Mouse (Mus musculus) adrenal gland, postnatal 4 days (tissue): ENCODE results near the gene Rcbtb1. TPM values are rescaled to one million over a fixed set of nuclear protein-coding genes. Genes with fewer than 3 reads are reported as not detected.
"Not testable (repeated sequence)": the region's sequence is repeated elsewhere in the genome, so short reads cannot be mapped to it uniquely, and the experiment has no call there.

Experiments
- DNase-seq, 2 experiments: peaks; one replicate each; pipeline ENCODE4 v3.0.0; 2021 to 2022; ENCODE audit warnings: low spot score in 2 of 2, mixed read lengths in 2 of 2
- long read RNA-seq, 2 experiments: library from polyadenylated mRNA; stranded (forward); transcript quantifications; one replicate each; pipeline ENCODE4 v2.0.0; 2021
- total RNA-seq, 2 experiments: library from RNA; stranded (reverse); gene quantifications; 2 replicates each; pipeline ENCODE4 v1.2.3; 2021

Gene Rcbtb1
- total RNA-seq, result 10 to 100 TPM; 55.6 to 57.2 TPM
- long read RNA-seq, experiment 1, transcript Rcbtb1-202 (12 exons, 3,903 nt), result major isoform, 13 of 24 reads
- long read RNA-seq, experiment 1, partial matches to known transcripts, result 1 of 24 reads
- long read RNA-seq, experiment 1, other reads (novel, unspliced or antisense), result 9 of 24 reads
- long read RNA-seq, experiment 2, transcript Rcbtb1-202 (12 exons, 3,903 nt), result major isoform, 40 of 77 reads
- long read RNA-seq, experiment 2, partial matches to known transcripts, result 7 of 77 reads
- long read RNA-seq, experiment 2, other reads (novel, unspliced or antisense), result 29 of 77 reads

DNA sequence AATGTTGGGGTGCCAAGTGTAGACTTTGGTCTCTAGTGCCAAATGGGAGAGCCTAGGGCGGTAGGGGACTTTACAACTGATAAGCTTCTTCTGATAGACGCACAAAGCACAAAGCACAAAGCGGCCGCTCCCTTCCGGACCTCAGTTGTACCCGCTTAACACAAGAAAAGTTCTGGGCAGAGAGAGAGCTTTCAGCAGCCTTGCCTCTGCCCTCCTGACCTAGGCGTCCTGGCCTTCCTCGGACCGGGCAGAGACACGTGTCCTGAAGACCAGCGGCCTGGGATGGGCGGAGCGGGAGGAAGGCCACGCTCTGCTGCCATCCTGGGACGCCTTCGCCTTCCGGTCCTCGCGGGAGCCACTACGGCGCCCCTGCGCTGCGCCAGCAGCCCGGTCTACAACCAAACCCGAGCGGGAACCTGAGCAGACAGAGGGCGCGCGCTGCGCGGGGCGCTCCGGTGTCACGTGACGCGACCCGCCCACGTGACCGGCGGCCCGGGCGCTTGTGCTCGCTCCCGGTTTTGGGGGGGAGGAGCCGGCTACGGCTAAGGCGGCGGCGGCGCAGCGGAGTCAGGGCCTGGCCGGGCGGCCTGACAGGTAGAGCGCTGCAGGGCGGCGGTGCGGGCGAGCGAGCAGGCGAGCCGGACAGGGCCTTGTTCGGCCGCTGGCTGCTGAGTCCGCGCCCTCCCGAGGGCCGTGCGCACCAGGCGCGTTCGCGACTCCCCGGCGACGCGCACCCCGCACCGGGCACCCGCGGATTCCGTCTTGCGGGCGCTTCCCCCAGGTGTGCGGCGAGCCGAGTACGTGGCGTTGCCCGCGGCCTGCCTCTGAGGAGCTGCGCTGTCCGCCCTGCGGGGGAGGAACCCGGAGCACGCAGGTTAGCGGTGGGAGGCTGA lies at the start of gene Rcbtb1:
Gene Rcbtb1, plus strand, starts transcription at position 499 of the 893 bp plus-strand sequence.
- DNase-seq, result peak; percentile 79 to 82

DNA sequence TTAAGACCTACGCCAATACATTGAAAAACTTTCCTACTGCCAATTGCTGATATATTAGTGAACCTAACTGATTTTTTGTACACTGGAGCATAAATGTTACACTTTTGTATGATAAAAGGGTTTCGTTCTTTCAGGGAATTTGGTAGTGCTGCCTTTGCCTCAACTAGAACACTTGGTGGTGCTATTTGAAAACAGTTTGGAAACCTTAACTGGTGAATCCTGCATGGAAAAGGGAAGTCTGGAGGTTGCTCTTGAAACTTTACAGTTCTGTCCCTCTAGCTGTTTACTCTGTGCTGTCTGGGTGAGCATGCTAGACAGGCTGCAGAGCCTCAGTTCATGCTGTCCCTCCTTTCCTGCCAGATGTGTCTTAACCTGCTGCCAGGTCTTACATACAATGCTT lies 45.4 kb upstream of the Rcbtb1 start:
- DNase-seq, result no peak

DNA sequence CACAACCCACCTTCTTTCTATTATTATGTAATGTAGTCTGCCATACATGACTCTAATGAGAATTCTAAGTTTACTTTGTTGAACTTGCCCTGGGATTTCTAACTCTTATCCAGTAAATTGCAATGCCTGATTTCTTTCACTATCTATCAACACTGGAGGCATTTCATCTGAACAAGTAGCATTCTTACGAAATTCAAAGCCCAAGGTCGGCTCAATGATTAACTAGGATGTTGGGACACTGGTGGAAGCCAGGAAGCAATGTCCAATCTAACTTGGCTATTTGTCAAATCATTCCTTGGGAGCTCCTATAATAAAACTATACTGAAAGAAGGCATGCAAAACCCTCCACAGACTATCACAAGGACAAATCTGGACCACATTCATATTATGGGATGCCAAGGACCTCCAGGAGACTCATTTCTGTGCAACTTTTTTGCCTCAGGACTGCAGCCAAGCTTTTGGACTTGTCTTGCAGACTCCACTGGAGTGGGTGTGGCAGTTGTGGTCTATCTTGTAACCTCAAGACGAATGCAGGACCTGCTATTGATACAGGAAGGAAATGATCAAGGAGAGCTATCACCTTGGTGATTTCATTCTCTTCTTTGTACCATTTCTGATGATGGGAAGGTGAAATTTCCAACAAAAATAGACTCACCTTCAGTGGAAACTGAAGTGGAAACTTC lies 43.9 kb upstream of the Rcbtb1 start:
- no peak for DNase-seq

DNA sequence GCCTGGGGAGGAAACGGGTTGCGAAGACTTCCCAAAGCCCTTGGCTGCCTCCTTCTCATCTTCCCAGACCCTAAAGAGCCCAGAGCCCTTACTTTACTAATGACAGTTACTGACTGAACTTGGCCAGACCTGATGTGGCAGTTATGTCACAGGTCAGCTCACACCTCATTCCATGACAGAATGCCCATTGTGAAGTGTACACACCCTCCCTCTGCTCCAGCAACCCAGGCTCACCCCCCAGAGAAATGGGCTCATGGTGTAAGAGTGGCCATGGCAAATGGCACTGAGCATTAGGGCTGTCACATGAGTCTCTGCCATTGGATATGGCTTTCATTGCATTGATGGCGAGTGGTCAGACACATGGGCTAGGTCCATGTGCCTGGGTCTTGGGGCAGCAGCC lies 22.4 kb upstream of the Rcbtb1 start, which contains the start of gene Gm5142:
Gene Gm5142, minus strand, starts transcription at position 101 of the 400 bp plus-strand sequence.
- no peak for DNase-seq

DNA sequence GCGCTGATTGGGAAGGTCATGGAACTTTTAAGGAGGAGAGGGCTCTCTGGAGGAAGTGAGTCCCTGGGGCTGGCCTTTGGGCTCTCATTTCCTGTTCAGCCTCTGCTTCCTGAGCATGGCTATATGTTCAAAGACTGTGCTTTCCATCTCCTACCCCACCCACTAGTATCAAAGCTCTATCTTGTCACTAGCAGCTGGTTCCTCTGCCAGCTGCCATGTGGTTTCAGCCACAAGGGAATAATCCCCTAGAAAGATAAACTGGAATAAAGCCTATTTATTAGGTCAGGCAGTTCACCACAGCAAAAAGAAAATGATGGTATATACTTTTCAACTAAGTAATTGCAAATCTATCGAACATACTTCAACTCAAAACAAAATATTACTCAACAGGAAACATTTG lies 18.3 kb upstream of the Rcbtb1 start:
- DNase-seq, result no peak

DNA sequence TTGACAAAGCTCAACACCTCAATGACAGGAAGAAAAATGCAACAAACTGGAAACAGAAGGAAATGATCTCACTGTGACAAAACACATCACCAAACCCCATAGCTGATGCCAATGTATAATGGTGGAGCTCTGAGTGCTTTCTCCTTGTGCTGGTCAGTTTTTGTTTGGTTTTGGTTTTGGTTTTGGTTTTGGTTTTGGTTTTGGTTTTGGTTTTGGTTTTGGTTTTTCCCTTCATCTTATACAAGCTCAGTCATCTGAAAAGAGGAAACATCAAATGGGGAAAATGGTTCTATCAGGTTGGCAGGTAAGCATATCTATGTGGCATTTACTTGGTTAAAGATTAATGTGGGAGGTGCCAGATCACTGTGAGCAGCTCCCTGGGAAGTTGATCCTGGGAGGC lies 15.5 kb upstream of the Rcbtb1 start:
- no peak for DNase-seq

DNA sequence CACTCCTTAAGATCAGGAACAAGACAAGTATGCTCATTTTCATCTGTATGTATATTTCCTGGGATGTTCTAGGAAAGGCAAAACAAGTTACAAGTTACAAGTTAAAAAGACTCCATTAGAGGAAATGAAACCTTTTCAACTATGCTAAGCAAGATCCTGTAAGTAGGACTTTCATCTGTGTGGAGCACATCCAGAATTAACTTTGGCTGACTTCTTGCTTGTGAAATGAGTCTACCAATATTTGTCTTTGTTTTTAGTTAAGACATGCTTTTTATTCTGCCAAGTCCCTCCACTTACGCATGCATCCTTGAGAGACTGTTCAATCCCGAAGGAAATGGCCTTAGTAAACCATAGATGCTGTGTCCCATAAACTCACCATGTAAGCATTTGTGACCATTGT lies 14.9 kb upstream of the Rcbtb1 start:
- DNase-seq, result no peak

DNA sequence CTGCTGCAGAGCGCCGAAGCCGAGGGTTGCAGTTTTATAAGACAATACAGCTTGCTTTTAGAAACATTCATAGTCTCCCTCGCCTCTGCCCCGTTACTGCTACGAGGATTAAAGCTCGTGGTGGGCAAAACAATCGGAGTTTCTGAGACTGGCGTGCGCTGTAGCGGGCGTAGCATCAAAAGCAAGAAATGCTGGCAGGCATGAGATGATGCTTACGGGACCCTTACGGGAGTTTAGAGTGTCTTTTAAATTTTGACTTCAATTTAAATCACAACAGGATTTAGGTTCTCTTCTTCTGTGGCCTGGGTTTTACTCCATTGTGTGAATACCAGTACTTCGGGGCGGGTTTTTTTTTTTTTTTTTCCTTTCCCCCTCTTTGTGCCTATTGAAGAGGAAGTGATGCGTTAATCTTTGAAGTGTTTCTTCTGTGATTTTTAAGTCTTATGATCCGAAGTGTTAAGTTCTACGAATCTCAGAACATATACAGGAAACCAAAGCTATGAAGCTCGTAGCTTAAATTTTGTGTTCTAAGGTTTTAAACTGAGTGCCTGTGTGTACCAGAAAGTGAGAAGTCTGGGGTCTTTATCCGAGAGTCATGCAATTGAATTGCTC lies 701 bp downstream of the Rcbtb1 start:
- DNase-seq, result no peak

DNA sequence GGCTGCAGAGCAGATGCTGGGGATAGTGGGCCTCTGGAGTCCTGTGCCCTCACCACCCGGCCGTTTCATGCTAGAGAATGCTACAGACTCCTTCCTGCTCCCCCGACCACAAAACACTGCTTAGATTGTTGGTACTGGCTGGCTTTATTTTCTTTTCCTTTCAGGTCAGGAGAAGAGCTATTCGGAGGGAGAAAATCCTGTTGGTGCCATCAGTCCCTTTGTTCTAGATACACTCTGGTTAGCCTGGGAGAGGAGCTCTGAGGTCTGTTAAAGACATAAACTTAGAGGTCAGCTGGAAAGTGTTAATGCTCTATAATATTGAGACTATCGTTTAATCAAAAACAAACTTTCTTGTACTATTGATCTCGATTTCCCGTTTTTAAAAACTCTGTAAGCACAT lies 4.5 kb downstream of the Rcbtb1 start:
- no peak for DNase-seq

DNA sequence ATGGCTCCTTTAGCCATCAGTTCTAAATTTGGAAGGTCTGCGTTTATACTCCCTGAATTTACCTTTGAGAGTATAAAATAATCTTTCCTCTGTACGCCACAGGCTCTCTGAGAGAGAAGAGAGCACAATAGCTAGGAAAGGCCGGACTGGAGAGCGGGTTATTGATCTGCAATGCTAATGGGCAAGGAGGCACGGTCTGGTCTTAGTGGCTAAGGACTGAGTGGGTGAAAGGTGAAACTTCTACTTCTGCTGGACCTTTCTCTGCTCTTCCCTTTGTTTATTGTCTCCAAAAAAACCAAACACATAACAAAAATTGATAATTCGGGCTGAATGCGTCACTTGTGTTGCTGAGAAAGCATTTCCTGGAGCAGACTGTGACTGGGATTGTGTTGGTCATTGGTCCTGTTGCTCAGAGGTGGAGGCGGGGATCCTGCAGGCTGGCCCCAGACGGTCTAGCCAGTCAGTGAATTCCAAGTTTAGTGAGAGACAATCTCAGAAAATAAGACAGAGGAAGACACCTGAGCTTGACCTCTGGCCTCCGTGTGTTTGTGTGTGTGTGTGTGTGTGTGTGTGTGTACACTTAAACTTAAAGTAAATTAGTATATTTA lies 5.1 kb downstream of the Rcbtb1 start:
- DNase-seq, result no peak

DNA sequence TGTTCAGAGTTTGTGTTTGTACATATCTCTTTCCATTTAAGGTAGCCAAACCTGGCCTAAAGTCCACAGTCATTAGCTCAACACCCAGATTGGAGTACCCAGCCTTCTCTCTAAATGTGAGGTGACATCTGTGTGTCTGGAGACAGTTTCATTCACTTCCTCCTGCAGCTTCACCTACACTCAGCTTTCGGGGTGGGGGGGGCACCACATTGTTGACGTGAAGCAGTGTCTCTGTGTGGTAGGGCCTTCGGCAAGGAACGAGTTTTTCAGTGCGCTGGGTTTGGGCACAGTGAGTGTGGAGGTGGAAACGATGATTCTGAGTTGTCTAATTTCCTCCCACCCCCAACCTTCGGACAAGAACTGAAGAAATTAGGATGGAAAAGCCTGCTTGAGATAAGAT lies 8.0 kb downstream of the Rcbtb1 start:
- DNase-seq, result no peak

DNA sequence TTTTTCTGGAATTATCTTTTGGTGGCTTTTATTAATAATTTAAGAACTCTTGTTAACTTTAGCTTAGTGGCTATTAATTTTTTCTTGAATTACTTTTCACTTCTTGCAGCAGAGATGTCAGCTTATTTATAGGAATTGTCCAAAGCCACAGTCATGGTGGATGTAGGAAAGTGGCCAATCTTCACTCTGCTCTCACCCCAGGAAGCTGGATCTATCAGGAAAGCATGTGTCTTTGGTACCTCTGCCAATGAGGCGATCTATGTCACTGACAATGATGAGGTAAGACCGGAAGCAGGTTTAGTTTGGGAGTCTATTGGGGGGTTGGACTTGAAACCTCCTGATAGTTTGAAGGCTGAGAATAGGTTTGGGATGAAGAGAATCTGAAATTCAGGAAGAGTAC lies 8.8 kb downstream of the Rcbtb1 start:
- no peak for DNase-seq

DNA sequence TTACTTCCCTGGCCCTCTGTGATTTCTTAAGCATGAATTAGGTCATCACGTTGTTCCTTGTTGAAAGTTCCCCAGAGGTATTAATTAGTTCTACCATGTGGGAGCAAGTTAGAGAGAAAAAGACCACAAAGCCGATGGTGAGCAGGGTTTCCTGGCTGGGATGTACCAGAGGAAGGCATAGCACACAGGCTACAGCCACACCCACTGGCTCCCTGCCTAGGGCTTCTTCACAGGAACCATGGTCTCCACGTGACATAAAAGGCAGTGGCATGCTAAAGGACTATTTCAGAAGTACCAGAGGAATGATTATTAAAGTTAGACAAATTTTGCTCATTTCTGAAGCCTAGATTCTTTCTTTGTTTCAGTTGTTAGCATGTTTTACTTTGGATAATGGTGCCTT lies 18.2 kb downstream of the Rcbtb1 start:
- no peak for DNase-seq

DNA sequence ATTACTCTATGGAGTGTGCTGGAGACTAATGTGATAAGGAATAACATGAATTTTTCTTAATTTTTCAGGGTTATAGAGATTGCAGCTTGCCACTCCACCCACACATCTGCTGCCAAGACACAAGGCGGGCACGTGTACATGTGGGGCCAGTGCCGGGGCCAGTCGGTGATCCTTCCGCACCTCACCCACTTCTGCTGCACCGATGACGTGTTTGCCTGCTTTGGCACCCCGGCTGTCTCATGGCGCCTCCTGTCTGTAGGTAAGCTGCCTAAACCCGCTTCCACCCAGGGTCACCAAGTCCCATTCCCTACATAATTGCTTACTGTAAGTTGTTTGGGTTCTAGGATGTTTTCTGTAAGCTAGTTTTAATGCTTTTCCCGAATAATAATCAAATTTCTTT lies 25.2 kb downstream of the Rcbtb1 start:
- no peak for DNase-seq

DNA sequence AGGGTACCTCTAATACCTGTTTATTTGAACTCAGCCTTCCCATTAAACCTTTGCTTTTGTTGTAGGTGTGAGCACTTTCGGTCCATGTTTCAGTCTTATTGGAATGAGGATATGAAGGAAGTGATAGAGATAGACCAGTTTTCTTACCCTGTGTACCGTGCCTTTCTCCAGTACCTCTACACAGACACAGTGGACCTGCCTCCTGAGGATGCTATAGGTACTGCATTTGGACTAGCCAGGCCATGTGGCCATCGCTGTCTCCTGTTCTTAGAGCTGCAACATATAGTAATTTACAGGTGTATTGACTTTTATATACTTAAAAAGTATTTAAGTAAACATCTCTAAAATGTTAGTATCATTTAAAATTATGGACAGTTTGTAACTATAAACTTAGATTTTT lies 28.8 kb downstream of the Rcbtb1 start:
- DNase-seq, result no peak

DNA sequence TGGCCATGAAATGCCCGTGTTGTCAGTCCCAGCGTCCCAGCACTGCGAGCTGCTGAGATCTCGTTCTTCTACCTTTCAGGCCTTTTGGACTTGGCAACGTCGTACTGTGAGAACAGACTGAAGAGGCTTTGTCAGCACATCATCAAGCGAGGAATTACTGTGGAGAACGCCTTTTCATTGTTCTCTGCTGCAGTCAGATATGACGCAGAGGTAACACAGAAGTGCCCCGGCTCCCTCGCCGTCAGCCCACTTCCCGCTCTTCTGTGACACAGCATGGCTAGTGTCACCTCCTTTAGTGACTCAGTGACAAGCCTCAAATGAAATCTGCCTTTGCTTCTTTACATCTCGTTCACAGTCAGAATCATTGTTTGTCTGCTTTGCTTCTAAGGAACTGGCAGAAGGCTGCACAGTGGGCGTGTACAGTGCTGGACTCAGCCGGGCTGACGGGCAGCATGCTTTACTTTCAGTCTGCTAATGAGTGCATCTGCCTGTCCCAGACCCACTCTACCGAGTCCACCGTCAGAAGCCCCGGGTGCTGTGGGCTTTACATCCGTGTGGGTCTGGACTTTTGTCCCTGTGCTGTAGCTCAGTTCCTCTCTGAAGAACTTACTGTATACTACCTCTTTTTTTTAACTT lies 29.4 kb downstream of the Rcbtb1 start:
- no peak for DNase-seq

DNA sequence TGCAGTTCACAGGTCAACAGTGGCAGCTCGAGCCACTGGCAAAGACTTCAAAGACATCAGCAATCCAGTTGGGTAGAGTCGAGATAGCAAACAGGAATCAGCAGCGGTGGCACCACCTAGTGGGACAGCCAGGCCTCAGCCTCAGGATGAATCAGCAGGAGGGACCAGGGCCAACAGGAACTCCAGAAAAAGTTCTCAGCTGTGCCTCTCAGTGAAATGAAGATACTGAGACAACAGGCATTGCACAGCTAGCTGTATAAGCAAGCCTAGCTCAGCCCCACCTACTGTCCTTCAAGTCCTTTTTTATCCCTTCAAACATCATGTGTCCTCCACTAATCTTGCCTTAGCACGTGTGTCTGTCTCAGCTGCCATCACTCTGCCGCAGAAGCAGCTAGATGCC lies 31.0 kb downstream of the Rcbtb1 start:
- peak in 1 of 2 experiments; percentile 9 for DNase-seq

DNA sequence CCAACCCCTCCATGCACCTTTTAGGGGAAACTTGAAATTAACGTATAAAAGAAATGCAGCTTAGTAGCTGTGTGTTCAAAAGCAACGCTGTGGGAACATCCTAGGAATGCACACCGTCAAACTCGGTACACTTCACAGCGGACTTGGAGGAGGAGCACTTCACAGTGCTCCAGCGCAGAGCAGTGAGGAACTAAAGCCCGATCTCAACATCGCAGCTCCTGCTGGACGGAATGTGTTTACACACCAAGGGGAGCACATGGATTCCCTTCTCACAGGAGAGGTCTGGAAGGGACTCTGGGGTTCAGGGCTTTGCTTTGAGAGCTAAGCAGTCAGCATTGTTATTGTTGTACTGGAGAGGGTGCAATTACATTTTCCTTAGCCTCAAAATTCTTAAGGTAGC lies 32.6 kb downstream of the Rcbtb1 start:
- DNase-seq, result no peak

DNA sequence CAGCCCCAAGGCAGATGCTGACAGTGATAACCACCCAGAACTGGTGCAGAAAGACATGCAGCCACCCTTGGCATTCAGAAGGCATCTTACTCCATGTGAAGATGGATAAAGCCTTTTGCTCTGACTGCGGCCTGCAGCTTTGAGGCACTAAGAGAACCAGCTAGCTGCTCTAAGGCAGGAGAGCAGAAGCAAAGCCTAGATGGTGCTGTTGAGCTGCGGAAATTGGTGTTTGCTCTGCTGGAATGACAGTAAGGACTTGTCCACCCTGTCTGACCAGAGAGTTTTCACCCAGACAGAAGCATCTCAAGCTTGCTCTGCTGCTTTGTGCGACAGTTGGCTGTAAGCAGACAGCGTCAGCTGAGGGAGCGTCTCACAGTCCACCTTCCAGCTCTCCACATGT lies 49.3 kb downstream of the Rcbtb1 start:
- not testable (repeated sequence) for DNase-seq

DNA sequence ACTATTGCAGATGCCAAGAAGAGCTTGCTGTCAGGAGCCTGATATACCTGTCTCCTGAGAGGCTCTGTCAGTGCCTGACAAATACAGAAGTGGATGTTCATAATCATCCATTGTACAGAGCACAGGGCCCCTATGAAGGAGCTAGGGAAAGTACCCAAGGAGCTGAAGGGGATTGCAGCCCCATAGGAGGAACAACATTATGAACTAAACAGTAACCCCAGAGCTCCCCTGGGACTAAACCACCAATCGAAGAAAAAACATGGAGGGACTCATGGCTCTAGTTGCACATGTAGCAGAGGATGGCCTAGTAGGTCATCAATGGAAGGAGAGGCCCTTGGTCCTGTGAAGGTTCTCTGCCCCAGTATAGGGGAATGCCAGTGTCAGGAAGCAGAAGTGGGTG lies 54.9 kb downstream of the Rcbtb1 start:
- DNase-seq, result not testable (repeated sequence)

DNA sequence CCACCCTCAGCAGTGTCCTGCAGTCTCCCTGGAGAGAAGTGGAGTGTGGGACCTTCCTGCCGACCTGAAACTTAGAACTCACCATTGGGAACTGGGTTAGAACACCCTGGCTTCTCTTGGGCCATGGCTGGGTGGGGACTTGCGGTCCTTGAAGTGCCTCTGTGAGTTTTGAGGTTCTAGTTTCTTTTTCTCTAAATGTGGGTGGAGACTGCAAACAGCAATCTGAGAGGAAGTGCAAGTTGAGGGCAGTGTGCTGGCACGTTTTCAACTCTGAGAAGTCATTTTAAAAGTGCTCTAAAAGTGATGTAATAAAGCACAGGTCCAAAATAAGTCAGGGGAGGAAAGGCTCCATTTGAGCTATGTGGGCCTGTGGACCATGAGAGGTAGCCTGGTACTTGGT lies 59.0 kb downstream of the Rcbtb1 start, which contains the start of gene Gm6904:
Gene Gm6904, minus strand, starts transcription at position 161 of the 400 bp plus-strand sequence.
- DNase-seq, result no peak
